Mouse (Mus musculus) frontal cortex, adult (tissue): ENCODE results near the gene Ccdc86.
A peak's percentile ranks its signal among the peaks of the same experiment; 100 is the strongest.

Source experiments
- ATAC-seq: cut with Nextera tagmentation; 2 replicates; pipeline ENCODE4 v1.9.2; 2017; ENCODE audit warnings: mild to moderate bottlenecking, moderate library complexity, mixed read lengths; ENCODE audit not compliant: low TSS enrichment

Ccdc86 gene

GRCm38 (mm10) chr19:10907891-10908290 is 41.2 kb downstream of the Ccdc86 start:
- ATAC-seq: peak; percentile 42; the same call in 1 of the 2 replicates

GRCm38 (mm10) chr19:10905728-10906000 is 43.4 kb downstream of the Ccdc86 start:
- ATAC-seq: no peak

- peak; percentile 83 for ATAC-seq
Observed at GRCm38 (mm10) chr19:10904927-10905727, 43.9 kb downstream of the Ccdc86 start.

- ATAC-seq: no peak
Observed at GRCm38 (mm10) chr19:10904512-10904911, 44.6 kb downstream of the Ccdc86 start.

- ATAC-seq: no peak
Observed at GRCm38 (mm10) chr19:10901046-10901445, 48.0 kb downstream of the Ccdc86 start.

GRCm38 (mm10) chr19:10900315-10900714 is 48.8 kb downstream of the Ccdc86 start:
- ATAC-seq: no peak

- no peak for ATAC-seq
Observed at GRCm38 (mm10) chr19:10897491-10897890, 51.6 kb downstream of the Ccdc86 start.

GRCm38 (mm10) chr19:10896849-10897248 is 52.2 kb downstream of the Ccdc86 start:
- ATAC-seq: no peak

- ATAC-seq: no peak
Observed at GRCm38 (mm10) chr19:10895708-10896107, 53.4 kb downstream of the Ccdc86 start.

GRCm38 (mm10) chr19:10895016-10895528 is 54.0 kb downstream of the Ccdc86 start, which contains the start of gene Prpf19:
Gene Prpf19, plus strand, starts transcription at chr19:10895231.
- peak; percentile 95 for ATAC-seq

- no peak for ATAC-seq
Observed at GRCm38 (mm10) chr19:10892201-10892600, 56.9 kb downstream of the Ccdc86 start.
